Mouse (Mus musculus) heart, embryonic 14.5 days (tissue): ENCODE data around the gene Hrh2. TPM values are rescaled to one million over a fixed set of nuclear protein-coding genes. Genes with fewer than 3 reads are reported as not detected.

Experiments used
- ATAC-seq: fragments of 200-750 bp; cut with Nextera tagmentation; 2 replicates; pipeline ENCODE4 v1.8.0; 2017; ENCODE audit warnings: low read depth, moderate TSS enrichment; ENCODE audit not compliant: insufficient number of reproducible peaks, insufficient read depth, low FRiP score
- H3K27ac ChIP-seq, 2 experiments: fragments of 200-500 bp in 1 of 2; fragments of 300-500 bp in 1 of 2; sonication (generic) in 1 of 2; replicated peaks in 1 of 2; 2 replicates each; pipeline ENCODE4 v1.5.1; 2012 to 2014; ENCODE audit warnings: low read depth in 2 of 2, low read length in 2 of 2, control low read depth in 1 of 2, mild to moderate bottlenecking in 1 of 2, mixed read lengths in 1 of 2; ENCODE audit not compliant: control insufficient read depth in 1 of 2, insufficient read depth in 1 of 2
- H3K27me3 ChIP-seq: fragments of 300-500 bp; sonication (generic); 2 replicates; pipeline ENCODE4 v1.6.1; 2014; ENCODE audit warnings: mild to moderate bottlenecking, low read length, control low read depth; ENCODE audit not compliant: control insufficient read depth, insufficient read depth
- H3K36me3 ChIP-seq: fragments of 300-500 bp; sonication (generic); 2 replicates; pipeline ENCODE4 v1.6.1; 2014; ENCODE audit warnings: mild to moderate bottlenecking, control low read depth, low read length, mixed read lengths; ENCODE audit not compliant: control insufficient read depth, insufficient read depth
- H3K4me1 ChIP-seq, 2 experiments: fragments of 200-500 bp in 1 of 2; fragments of 300-500 bp in 1 of 2; sonication (generic) in 1 of 2; 2 replicates each; pipeline ENCODE4 v1.6.1; 2012 to 2014; ENCODE audit warnings: low read length in 2 of 2, control low read depth in 1 of 2, mixed read lengths in 1 of 2; ENCODE audit not compliant: control insufficient read depth in 2 of 2, insufficient read depth in 2 of 2
- H3K4me2 ChIP-seq: fragments of 300-500 bp; sonication (generic); 2 replicates; pipeline ENCODE4 v1.6.1; 2014; ENCODE audit warnings: mild to moderate bottlenecking, low read length
- H3K4me3 ChIP-seq, 2 experiments: fragments of 200-500 bp in 1 of 2; fragments of 300-500 bp in 1 of 2; sonication (generic) in 1 of 2; 2 replicates each; pipeline ENCODE4 v1.5.1; 2012 to 2014; ENCODE audit warnings: low read length in 2 of 2, mild to moderate bottlenecking in 2 of 2, control low read depth in 1 of 2, low read depth in 1 of 2, moderate library complexity in 1 of 2; ENCODE audit not compliant: control insufficient read depth in 1 of 2, insufficient read depth in 1 of 2
- H3K9ac ChIP-seq: fragments of 300-500 bp; sonication (generic); 2 replicates; pipeline ENCODE4 v1.6.1; 2014; ENCODE audit warnings: mild to moderate bottlenecking, low read length
- H3K9me3 ChIP-seq: fragments of 300-500 bp; sonication (generic); 2 replicates; pipeline ENCODE4 v1.6.1; 2016; ENCODE audit warnings: low read length, control low read depth; ENCODE audit not compliant: control insufficient read depth
- WGBS: fragments of 180-500 bp; shearing (Covaris S2); extraction: QIAGEN DNeasy Blood & Tissue Kit; methylation state at CpG from one replicate; pipeline ENCODE4 v1.1.7; 2014; 5-methylcytosine and 5-hydroxymethylcytosine counted together
- polyA plus RNA-seq: library from polyadenylated mRNA; unstranded; fragments of >200 nt; fragmentation: Nextera tagmentation; extraction: Ambion mirVana; gene quantifications from 2 replicates; pipeline ENCODE4 v1.2.1, GENCODE M21; 2014

Hrh2 gene
- polyA plus RNA-seq, 1 experiment from 2014 or later, result 0.07 TPM

DNA sequence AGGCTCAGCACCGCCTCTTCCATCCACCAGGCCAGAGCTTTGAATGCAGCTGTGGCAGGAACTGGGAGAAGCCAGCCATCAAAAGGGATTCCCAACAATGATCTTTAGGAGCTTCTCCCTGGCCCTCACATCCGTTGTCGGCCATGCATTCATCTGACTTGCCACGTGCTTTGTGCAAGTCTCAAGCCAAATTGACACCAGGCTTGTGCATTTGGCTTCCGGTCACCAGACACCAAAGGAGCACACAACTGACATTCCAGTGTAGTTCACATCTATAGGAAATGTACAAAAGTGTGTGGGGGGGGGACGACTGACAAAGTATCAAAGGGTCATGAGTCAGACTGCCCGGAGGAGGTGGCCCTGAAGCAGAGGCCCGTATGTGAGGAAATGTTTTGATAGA, 58.4 kb downstream of the Hrh2 start:
- Histone ChIP-seq H3K36me3 (no peaks in the 10 kb centered on the region), H3K9me3 (no peaks in the 10 kb centered on the region), H3K27me3 (peaks cover 9% of the 10 kb centered on the region; the same call in 1 of the 2 replicates), H3K4me3 (no peak overlapping the region), H3K4me1 (peaks cover 0 to 13% of the 10 kb centered on the region in 2 experiments; a peak in 3 of 4 replicates), H3K9ac (no peak overlapping the region), H3K4me2 (no peak overlapping the region), H3K27ac (no peak overlapping the region)
- ATAC-seq, result no peak
- 45% methylated on average over 8 of the region's 8 CpGs for WGBS

DNA sequence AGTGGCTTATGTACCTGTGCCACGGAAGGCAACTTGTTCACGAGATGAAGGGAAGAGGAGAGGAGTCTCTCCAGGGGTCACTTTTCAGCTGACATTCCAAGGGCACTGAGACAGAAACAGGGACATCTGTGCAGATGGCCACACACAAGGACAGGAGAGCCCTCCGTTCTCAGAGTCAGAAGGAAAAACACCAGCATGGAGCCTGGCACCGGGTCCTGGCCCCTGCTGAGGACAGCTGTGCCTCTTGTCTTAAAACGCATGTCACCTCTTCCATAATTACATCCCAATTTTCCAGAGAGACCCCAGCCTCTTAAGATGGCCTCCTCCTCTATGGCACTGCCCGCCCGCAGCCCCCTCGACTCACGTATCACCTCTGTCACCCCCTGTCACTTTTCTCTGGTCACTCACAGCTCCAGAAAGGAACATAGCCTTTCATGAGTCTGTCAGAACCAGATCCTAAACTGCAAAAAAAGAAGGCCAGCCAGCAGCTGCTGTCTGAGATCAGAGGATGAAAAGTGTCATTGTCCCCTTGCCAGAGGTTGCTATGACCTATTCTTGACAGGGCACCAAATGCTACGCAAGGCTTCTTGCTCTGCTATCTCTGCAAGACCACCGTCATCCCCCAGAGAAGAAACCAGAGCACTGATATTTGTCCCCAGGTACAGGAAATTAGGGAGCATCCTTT, 59.8 kb downstream of the Hrh2 start:
- WGBS, result 71% methylated on average over 11 of the region's 11 CpGs
- peaks cover 0 to 13% of the 10 kb centered on the region in 2 experiments; a peak in 3 of 4 replicates for H3K4me1 ChIP-seq
- H3K9ac ChIP-seq, result no peak overlapping the region
- H3K36me3 ChIP-seq, result no peaks in the 10 kb centered on the region
- H3K4me2 ChIP-seq, result no peak overlapping the region
- no peak overlapping the region for H3K4me3 ChIP-seq
- peaks cover 11% of the 10 kb centered on the region; the same call in 1 of the 2 replicates for H3K27me3 ChIP-seq
- no peak for ATAC-seq
- no peaks in the 10 kb centered on the region for H3K9me3 ChIP-seq
- no peak overlapping the region for H3K27ac ChIP-seq

DNA sequence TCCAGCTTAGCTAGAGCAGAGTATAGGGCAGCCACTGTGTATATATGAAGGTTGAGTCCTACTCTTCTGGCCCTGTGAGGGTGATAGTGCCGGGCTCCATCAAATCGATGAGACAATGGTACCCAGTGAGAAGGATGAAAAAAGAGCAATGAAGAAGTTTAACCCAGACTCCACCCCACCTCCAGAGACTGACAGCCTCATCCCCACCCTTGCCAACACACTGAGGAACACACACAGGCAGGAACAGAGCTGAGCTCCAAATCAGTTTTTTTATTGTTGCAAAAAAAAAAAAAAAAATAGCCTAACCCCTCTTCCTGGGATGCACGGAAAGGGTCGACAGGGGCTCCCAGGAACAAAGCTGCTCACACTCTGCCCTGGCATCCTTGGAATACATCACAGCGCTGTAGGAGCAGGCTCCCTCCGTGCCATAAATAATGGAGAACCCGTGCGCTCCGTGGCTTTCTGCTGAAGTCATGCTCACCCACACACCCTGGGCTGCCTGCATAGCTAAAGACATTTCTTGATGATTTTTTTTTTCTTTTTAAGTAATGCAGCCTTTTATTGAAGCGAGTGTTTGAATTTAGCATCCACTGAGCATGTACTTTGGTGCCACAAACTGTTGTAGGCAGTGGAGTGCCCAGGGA, 65.8 kb downstream of the Hrh2 start:
- H3K4me2 ChIP-seq, result no peak overlapping the region
- no peak for ATAC-seq
- H3K4me3 ChIP-seq, result no peak overlapping the region
- H3K27me3 ChIP-seq, result peaks cover 16% of the 10 kb centered on the region
- H3K36me3 ChIP-seq, result no peaks in the 10 kb centered on the region
- no peaks in the 10 kb centered on the region for H3K9me3 ChIP-seq
- H3K9ac ChIP-seq, result no peak overlapping the region
- 34% methylated on average over 10 of the region's 10 CpGs for WGBS
- no peak overlapping the region for H3K27ac ChIP-seq
- no peaks in the 10 kb centered on the region for H3K4me1 ChIP-seq

DNA sequence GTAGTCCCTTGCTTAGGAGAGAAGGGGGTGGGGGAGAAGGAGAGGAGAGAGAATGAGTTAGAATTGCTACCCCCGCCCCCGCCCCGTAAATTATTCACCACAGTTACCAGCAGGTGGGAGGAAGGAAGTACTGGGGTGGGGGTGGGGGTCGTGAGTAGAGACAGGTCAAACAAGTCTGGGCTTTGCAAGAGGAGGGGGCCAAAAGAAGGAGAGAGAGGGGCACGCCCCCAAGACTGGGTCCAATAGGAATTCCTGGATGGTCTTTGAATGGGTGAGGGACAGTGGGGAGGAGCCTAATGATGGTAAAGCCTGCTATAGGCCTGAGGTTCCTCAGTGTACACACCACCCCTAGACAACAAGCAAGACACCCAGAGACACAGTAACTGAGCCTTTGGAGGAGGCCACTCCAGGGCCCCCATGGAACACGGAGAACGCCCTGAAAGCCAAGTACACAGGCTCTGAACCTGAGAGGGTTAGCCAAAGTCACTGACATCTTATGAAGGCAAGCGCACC, 66.4 kb downstream of the Hrh2 start:
- no peaks in the 10 kb centered on the region for H3K4me1 ChIP-seq
- no peak overlapping the region for H3K4me3 ChIP-seq
- no peaks in the 10 kb centered on the region for H3K36me3 ChIP-seq
- no peaks in the 10 kb centered on the region for H3K9me3 ChIP-seq
- no peak overlapping the region for H3K27ac ChIP-seq
- no peak overlapping the region for H3K9ac ChIP-seq
- no peak overlapping the region for H3K4me2 ChIP-seq
- peaks cover 16% of the 10 kb centered on the region for H3K27me3 ChIP-seq
- WGBS, result 35% methylated on average over 8 of the region's 8 CpGs
- no peak for ATAC-seq

DNA sequence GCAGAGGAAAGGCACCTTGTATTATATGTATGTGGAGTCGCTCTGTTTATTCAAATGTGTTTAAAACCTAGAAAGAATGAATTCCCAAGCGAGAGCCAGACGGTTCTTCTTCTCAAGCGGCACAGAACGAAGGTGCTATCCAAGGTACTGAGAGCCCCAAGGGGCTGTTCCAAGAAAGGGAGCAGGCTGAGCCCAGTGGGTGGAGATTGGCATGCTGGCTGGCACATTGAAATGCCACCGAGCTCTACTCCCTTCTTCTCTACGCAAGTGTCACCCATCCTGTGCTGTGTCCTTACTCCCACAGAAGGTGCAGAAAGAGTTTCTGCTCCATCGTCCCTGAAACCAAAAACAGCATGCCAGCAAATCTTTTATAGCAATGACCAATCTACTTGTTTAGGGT, 68.4 kb downstream of the Hrh2 start:
- H3K9me3 ChIP-seq, result no peaks in the 10 kb centered on the region
- H3K27ac ChIP-seq, result no peak overlapping the region
- H3K36me3 ChIP-seq, result no peaks in the 10 kb centered on the region
- no peak overlapping the region for H3K9ac ChIP-seq
- H3K27me3 ChIP-seq, result peaks cover 14% of the 10 kb centered on the region
- WGBS, result 22% methylated on average over 8 of the region's 8 CpGs
- no peak overlapping the region for H3K4me2 ChIP-seq
- no peak for ATAC-seq
- H3K4me3 ChIP-seq, result no peak overlapping the region
- H3K4me1 ChIP-seq, result no peaks in the 10 kb centered on the region

DNA sequence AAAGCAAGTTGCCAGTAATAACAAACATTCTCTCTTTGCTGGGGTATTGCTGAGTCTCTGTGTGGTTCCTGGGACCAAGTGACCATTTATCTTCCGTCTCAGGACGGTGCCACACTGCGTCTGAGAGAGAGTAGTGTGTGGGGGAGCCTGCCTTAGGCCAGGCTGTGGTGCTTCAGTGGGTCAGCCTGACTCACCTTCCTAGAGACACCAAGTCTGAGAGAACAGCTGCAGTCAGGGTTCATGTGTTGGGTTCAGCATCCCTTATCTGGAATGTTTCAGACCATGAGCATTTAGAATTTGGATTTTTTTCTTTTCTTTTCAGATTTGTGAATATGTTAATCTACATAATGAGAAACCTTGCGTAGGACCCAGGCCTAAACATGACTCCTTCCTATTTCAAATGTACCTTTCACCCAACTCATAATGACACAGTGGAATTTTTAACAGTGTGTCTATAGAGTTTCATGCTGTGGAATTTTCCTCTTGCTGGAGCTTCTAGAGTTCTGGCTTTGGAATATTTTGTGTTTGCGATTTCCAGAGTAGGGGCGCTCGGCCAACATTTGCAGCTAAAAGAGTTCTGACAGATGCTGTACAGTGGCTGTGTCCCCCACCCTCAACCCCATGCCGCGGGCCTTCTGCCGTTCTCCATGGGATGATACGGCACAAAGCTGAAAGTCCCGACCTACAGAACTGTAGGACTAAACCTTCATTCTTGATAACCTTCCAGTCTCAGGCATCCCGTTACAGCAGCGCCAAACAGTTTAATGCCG, 71.0 kb downstream of the Hrh2 start:
- no peak overlapping the region for H3K9ac ChIP-seq
- H3K36me3 ChIP-seq, result no peaks in the 10 kb centered on the region
- H3K4me1 ChIP-seq, result no peaks in the 10 kb centered on the region
- H3K4me3 ChIP-seq, result no peak overlapping the region
- H3K27ac ChIP-seq, result no peak overlapping the region
- ATAC-seq, result no peak
- H3K4me2 ChIP-seq, result no peak overlapping the region
- H3K9me3 ChIP-seq, result no peaks in the 10 kb centered on the region
- WGBS, result 83% methylated on average over 15 of the region's 15 CpGs
- H3K27me3 ChIP-seq, result peaks cover 15% of the 10 kb centered on the region

DNA sequence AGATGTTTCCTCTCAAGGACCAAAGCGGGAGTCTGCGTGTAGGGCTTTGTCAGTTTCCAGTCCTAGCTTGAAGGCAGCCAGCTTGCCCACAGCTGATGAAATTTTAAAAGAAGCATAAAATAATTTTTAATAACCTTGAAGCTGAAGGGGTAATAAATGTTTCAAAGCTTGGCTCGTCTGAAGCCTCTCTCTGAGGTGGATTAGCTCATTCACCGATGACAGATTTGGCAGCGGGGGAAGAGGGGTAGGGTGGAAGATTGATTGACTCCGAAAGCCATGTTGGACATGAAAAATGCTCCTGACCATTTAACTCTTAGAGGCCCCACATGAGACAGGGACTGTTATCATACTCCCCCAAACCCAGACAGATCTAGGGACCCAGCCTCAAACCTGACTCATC, 71.7 kb downstream of the Hrh2 start:
- H3K9ac ChIP-seq, result no peak overlapping the region
- H3K27me3 ChIP-seq, result peaks cover 9% of the 10 kb centered on the region
- 76% methylated on average over 6 of the region's 6 CpGs for WGBS
- H3K4me3 ChIP-seq, result no peak overlapping the region
- H3K36me3 ChIP-seq, result no peaks in the 10 kb centered on the region
- no peak for ATAC-seq
- no peaks in the 10 kb centered on the region for H3K4me1 ChIP-seq
- no peaks in the 10 kb centered on the region for H3K9me3 ChIP-seq
- no peak overlapping the region for H3K27ac ChIP-seq
- no peak overlapping the region for H3K4me2 ChIP-seq
